Mouse (Mus musculus): ENCODE measurements at regions not wholly inside any gene's neighbourhood (a gene's known extent, or its start where the extent isn't known, plus 50 kb on each side); places are given as distances from the start of the nearest gene placed in this dataset.

DNA sequence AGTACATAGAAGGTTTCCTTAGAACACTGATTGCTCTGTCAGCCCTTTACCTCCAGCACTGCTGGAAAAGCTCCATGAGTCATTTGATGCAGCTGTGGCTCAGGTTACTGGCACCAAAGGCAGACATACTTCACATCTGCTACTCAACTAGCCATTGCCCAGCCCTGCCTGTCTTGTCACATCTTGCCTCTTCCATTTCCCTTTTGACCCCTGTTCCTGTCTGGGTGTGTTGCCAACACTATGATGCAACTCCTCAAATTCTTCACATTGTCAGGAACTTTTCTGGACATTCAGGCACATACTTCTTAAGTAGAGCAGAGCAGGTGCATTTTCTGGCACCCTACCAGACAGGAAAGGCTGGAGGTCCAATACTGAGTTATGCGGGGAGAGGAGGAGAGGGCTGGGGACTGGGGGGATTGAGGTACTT, 202.3 kb downstream of the 1700064H15Rik start:
- H3K4me2 ChIP-seq: no peak overlapping the region
- ATAC-seq (ENCODE audit: low FRiP score, low read depth): no peak
- no peaks in the 10 kb centered on the region for H3K36me3 ChIP-seq
- no peaks in the 10 kb centered on the region for H3K27me3 ChIP-seq
- H3K9me3 ChIP-seq: no peaks in the 10 kb centered on the region
- H3K4me1 ChIP-seq (replicated peaks): no peaks in the 10 kb centered on the region
- no peak overlapping the region for H3K27ac ChIP-seq (replicated peaks)
- 84% methylated on average over 1 of the region's 1 CpGs for WGBS
- H3K9ac ChIP-seq: no peak overlapping the region
- no peak overlapping the region for H3K4me3 ChIP-seq

DNA sequence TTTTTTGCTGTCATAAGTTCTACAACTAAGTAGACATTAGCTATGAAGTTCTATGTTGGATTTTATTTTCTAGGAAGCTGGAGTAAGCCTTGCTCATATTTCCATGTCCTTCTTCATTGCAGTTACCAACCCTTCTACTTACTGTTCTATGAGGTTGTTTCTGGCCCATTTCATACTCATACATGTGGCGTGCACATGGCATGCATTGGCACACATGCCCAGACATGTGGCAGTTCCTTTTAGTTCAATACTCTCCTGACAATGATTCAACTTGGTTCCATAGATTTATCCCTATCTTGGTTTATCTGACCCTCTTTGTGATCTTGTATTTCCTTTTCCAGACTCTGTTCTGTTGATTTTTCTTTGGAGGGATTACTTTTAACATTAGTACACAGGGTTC, 203.2 kb downstream of the 1700064H15Rik start:
- no peak overlapping the region for H3K9ac ChIP-seq
- H3K9me3 ChIP-seq: no peaks in the 10 kb centered on the region
- 100% methylated on average over 1 of the region's 1 CpGs for WGBS

DNA sequence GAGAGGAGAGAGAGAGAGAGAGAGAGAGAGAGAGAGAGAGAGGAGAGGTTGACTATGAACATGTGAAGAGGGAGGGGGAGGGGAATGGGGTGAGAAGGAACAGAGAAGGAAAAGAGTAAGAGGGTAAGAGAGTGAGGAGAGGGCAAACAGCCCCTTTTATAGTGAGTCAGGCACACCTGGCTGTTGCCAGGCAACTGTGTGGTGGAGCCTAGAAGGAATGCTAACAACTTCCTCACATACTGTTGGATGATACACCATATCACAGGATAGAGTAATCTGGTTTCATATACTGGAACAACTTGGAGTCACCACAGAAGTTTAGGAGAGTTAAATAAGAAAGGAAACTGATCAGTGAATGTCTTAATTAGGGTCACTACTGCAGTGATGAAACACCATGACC, 204.1 kb downstream of the 1700064H15Rik start:
- H3K9me3 ChIP-seq: no peaks in the 10 kb centered on the region
- no peak for ATAC-seq (ENCODE audit: low FRiP score, low read depth)
- H3K4me2 ChIP-seq: no peak overlapping the region
- no peak overlapping the region for H3K9ac ChIP-seq
- no peaks in the 10 kb centered on the region for H3K36me3 ChIP-seq
- no peaks in the 10 kb centered on the region for H3K27me3 ChIP-seq
- H3K4me3 ChIP-seq: no peak overlapping the region
- no peak overlapping the region for H3K27ac ChIP-seq (replicated peaks)
- no peaks in the 10 kb centered on the region for H3K4me1 ChIP-seq (replicated peaks)

More for the DNA sequence above, 203.2 kb downstream of the 1700064H15Rik start:
- Histone ChIP-seq H3K4me3 (no peak overlapping the region), H3K27ac (replicated peaks) (no peak overlapping the region), H3K36me3 (no peaks in the 10 kb centered on the region), H3K4me1 (replicated peaks) (no peaks in the 10 kb centered on the region), H3K27me3 (no peaks in the 10 kb centered on the region), H3K4me2 (no peak overlapping the region)
- ATAC-seq (ENCODE audit: low FRiP score, low read depth): no peak

DNA sequence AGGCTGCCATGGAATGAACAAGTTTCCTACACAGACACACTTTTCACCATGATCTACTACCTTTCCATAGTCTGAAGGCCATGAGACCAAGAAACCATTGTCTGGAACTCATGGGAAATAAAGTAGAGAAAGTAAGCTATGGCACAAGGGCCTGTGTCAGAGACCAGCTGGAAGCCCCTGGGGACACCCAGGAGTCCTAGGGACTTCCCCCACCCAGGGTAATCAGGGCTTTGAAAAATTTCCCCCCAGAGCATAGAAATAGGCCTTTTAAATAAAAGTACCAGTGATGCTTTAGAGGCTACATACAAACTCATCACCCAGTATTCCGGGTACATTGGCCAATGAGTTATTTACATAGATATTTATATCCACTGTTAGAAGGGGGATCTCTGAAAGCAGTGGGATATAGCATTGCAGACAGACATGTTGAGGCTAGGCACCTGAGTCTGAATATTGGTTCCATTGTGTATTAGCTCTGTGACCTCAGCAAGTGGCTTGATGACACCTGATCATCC, 207.0 kb downstream of the 1700064H15Rik start:
- Histone ChIP-seq H3K4me2 (no peak overlapping the region), H3K9ac (no peak overlapping the region), H3K27ac (replicated peaks) (no peak overlapping the region), H3K4me3 (no peak overlapping the region), H3K4me1 (replicated peaks) (no peaks in the 10 kb centered on the region), H3K27me3 (no peaks in the 10 kb centered on the region), H3K36me3 (no peaks in the 10 kb centered on the region), H3K9me3 (no peaks in the 10 kb centered on the region)
- WGBS: 95% methylated on average over 1 of the region's 1 CpGs
- ATAC-seq (ENCODE audit: low FRiP score, low read depth): no peak

DNA sequence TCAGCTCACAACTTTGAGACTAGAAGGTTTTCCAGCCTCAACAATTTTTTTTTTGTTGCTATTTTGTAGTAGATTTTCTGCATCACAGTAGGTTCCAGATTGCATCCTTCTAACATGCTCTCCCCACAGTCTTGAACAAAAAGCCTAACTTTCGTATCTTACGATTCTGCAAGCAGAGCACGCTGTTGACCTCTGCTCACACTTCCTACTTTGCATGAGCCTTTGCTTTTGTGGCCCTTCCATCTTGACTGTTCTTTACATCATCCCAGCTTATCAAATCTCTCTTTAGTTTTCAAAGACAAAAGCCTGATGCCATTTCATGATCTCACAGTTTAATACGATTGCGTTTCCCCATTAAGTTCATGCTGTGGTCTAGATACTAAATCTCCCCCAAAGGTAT, 207.6 kb downstream of the 1700064H15Rik start:
- Histone ChIP-seq H3K36me3 (no peaks in the 10 kb centered on the region), H3K4me1 (replicated peaks) (no peaks in the 10 kb centered on the region), H3K9me3 (no peaks in the 10 kb centered on the region), H3K9ac (no peak overlapping the region), H3K4me3 (no peak overlapping the region), H3K27ac (replicated peaks) (no peak overlapping the region), H3K4me2 (no peak overlapping the region), H3K27me3 (no peaks in the 10 kb centered on the region)
- 96% methylated on average over 5 of the region's 5 CpGs for WGBS
- ATAC-seq (ENCODE audit: low FRiP score, low read depth): no peak

DNA sequence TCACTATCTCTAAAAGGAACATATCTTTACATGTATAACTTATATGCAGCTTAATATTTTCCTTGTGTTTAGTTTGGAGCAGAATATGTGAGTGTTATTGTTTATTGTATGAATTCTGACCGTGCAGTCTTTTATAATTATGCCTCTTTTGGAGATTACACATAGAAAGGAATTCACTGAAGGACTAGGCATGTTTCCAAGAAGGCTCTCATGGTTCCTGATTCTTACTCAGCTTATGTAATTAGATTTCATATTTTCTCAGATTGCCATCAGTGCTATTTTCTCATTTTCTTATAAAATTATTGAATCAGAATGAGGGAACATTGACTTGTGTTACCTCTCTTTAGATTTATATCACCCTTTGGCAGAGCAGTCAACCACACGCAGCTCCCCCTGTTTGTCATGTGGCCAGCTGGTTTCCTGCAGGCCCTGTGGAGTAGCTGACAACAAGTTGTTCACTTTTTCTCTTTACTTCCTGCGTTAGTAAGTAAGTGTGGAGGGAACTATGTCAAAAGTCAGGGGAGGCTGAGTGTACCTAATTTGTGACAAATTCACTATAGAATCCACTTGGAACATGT, 217.4 kb downstream of the 1700064H15Rik start:
- ATAC-seq (ENCODE audit: low FRiP score, low read depth): no peak
- WGBS: 53% methylated on average over 3 of the region's 3 CpGs

DNA sequence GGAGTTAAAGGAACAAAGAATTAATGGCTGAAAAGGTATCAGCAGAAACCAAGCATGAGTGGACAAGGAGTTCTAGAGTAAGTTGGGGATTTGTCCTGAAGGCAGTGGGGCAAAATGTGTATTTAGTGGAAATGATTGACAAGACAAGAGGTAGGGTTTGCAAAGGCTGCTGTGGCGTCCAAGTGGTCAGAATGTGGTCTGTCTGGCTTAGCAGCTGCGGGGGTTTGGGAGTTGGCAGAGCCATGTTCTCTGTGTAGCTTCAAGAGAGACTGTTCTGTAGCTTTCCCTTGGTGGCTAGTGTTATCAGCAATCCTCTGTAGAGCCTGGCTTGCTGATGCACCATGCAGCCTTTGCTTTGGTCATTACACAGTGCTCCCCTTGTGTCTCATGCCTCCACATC, 220.2 kb downstream of the 1700064H15Rik start:
- no peaks in the 10 kb centered on the region for H3K36me3 ChIP-seq
- H3K4me1 ChIP-seq (replicated peaks): peaks cover 7% of the 10 kb centered on the region; the same call in 1 of the 2 replicates
- WGBS: 75% methylated on average over 2 of the region's 2 CpGs
- H3K27ac ChIP-seq (replicated peaks): no peak overlapping the region
- ATAC-seq (ENCODE audit: low FRiP score, low read depth): no peak
- no peaks in the 10 kb centered on the region for H3K27me3 ChIP-seq
- H3K9me3 ChIP-seq: no peaks in the 10 kb centered on the region
- H3K4me2 ChIP-seq: no peak overlapping the region
- H3K4me3 ChIP-seq: no peak overlapping the region
- H3K9ac ChIP-seq: no peak overlapping the region

More for the DNA sequence above, 217.4 kb downstream of the 1700064H15Rik start:
- Histone ChIP-seq H3K4me3 (no peak overlapping the region), H3K36me3 (no peaks in the 10 kb centered on the region), H3K27ac (replicated peaks) (no peak overlapping the region), H3K9me3 (no peaks in the 10 kb centered on the region), H3K4me1 (replicated peaks) (peaks cover 7% of the 10 kb centered on the region; the same call in 1 of the 2 replicates), H3K27me3 (no peaks in the 10 kb centered on the region), H3K4me2 (no peak overlapping the region), H3K9ac (no peak overlapping the region)

DNA sequence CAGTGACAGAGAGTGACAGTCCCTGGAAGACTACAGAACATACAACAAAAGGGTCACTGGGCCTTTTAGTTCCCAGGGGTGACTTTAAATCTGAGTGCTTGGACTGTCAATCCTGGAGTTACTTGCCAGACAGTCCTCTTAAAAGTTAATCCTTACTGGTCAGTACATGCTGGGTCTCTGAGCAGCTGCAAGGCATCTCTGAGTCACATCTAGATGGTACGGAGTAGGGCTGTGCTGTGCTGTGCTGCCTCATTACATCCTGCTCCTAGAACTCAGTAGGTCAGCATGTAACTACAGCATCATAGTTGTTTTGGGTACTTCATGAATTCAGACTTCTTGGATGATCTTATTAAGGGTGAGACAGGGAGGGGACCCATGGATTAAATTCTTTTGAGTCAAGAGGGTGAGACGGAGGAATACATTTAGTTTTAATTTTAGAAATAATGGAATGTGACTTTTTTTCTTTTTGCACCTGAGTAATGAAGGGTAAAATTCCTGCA, 220.8 kb downstream of the 1700064H15Rik start:
- Histone ChIP-seq H3K27ac (replicated peaks) (no peak overlapping the region), H3K4me2 (no peak overlapping the region), H3K9me3 (no peaks in the 10 kb centered on the region), H3K27me3 (no peaks in the 10 kb centered on the region), H3K36me3 (no peaks in the 10 kb centered on the region), H3K9ac (no peak overlapping the region), H3K4me3 (no peak overlapping the region), H3K4me1 (replicated peaks) (peaks cover 7% of the 10 kb centered on the region; the same call in 1 of the 2 replicates)
- WGBS: 83% methylated on average over 2 of the region's 2 CpGs
- ATAC-seq (ENCODE audit: low FRiP score, low read depth): no peak

DNA sequence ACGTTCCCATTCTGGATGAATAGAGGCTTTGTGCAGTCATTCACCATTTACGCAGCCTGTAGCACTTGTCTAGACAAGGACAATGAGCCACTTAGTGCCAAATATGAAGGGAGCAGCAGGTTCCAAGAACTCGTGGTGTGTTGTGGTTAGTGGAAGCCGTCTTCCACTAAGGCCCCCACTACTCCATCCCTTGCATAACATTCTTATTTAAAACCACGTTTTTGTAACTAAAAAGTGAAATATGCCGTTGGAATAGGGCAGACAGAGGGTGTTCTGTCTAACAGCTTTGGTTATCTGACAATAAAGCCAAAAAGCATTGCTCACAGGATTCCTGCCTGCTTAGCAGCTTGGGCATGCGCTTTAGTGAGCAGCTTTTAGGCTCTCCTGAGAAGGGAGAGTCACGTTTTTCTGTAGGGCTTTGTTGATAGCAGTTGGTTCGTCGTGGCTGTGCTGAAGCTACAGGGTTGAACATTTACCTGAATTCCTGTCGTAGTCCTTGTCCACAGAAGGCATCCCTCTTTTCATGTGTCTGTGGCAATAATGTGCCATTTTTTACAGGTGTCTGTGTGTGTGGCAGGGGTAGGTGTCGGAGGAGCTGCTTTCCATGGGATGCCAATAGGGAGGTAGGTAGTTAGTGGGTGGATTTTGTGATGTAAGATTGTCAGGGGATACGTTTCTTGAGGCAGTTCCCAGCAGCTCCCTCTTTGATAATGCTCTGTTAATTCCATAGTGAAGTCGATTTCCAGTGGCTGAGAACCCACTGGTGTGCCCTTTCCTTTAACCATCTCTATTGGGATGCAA, 221.9 kb downstream of the 1700064H15Rik start:
- peak; percentile 91 for ATAC-seq (ENCODE audit: low FRiP score, low read depth)
- no peaks in the 10 kb centered on the region for H3K36me3 ChIP-seq
- H3K9ac ChIP-seq: 0 out of 2 replicates have a peak overlapping the region, but pooled peaks have one; percentile 5
- peak overlapping the region; percentile 72 for H3K27ac ChIP-seq (replicated peaks)
- H3K4me2 ChIP-seq: peak overlapping the region; percentile 47
- WGBS: 31% methylated on average over 14 of the region's 14 CpGs
- no peaks in the 10 kb centered on the region for H3K27me3 ChIP-seq
- peak overlapping the region; percentile 16; the same call in 1 of the 2 replicates for H3K4me3 ChIP-seq
- no peaks in the 10 kb centered on the region for H3K9me3 ChIP-seq
- peaks cover 7% of the 10 kb centered on the region; the same call in 1 of the 2 replicates for H3K4me1 ChIP-seq (replicated peaks)

DNA sequence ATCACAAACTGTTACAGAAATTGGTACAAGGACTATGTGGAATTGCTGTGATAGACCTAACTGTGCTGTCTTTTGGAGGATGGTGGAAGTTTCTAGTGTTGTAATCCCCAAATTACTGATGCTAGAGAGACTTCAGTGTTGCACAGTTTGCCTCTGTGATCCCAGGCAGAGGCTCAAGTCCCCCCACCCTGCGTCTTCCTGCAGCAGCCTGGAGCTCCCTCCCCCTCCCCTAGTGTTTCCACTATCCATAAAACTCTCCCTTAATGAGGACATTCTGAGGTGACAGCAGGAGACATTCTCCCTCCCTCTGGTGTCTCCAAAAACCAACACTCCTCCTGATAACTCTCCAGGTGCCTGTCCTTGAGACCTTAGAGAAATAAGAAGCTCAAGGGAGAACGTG, 242.8 kb downstream of the 1700064H15Rik start:
- ATAC-seq (ENCODE audit: low FRiP score, low read depth): no peak
- Histone ChIP-seq H3K4me1 (replicated peaks) (no peaks in the 10 kb centered on the region), H3K4me2 (no peak overlapping the region), H3K4me3 (no peak overlapping the region), H3K27ac (replicated peaks) (no peak overlapping the region), H3K9ac (no peak overlapping the region), H3K36me3 (no peaks in the 10 kb centered on the region), H3K9me3 (no peaks in the 10 kb centered on the region), H3K27me3 (no peaks in the 10 kb centered on the region)
- 38% methylated on average over 2 of the region's 2 CpGs for WGBS

DNA sequence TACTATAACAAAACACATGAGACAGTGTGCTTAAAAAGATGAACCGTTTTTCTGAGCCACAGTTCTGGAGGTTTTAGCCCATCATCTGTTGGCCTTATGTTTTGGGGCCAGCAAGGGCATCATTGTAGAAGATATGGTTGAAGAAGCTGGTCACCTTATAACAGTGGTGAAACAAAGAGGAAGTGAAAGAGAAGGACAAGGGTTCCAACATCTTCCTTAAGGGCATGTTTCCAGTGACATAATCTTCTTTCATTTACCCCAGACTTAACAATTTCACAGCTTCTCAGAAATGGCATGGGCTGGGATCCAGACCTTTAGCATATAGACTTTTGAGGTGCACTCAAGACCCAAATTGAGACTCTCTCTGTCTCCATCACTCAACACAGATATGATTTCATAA, 259.5 kb downstream of the 1700064H15Rik start:
- Histone ChIP-seq H3K27ac (replicated peaks) (no peak overlapping the region), H3K36me3 (no peaks in the 10 kb centered on the region), H3K4me2 (no peak overlapping the region), H3K4me1 (replicated peaks) (no peaks in the 10 kb centered on the region), H3K4me3 (no peak overlapping the region), H3K27me3 (no peaks in the 10 kb centered on the region), H3K9me3 (no peaks in the 10 kb centered on the region), H3K9ac (no peak overlapping the region)
- no peak for ATAC-seq (ENCODE audit: low FRiP score, low read depth)
- 84% methylated on average over 1 of the region's 1 CpGs for WGBS

DNA sequence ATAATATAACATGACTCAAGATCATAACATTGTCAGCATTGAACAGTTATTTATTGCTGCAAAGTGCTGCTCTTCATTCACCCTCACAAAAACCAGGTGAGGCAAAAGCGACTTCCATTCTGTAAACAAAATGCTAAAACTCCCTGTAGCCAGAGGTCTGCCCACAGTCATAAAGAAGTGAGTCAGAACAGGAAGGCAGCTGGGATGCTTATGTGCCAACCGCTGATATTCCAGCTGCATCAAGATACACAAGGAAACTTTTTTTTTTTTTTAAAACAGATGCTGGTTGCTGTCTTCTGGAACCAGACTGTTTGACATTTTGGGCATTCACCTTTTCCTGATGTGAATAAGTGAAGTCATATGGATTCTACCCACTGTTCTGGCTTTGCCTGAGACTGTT, 260.7 kb downstream of the 1700064H15Rik start:
- ATAC-seq (ENCODE audit: low FRiP score, low read depth): no peak
- Histone ChIP-seq H3K4me3 (no peak overlapping the region), H3K9ac (no peak overlapping the region), H3K27me3 (no peaks in the 10 kb centered on the region), H3K36me3 (no peaks in the 10 kb centered on the region), H3K27ac (replicated peaks) (no peak overlapping the region), H3K4me2 (no peak overlapping the region), H3K9me3 (no peaks in the 10 kb centered on the region), H3K4me1 (replicated peaks) (no peaks in the 10 kb centered on the region)
- 77% methylated on average over 2 of the region's 2 CpGs for WGBS
